Mouse (Mus musculus) mouse embryonic stem cell (cell line): ENCODE measurements around the gene Hspa12a.

ENCODE experiments used
- in situ Hi-C, 2 experiments: fragments of 300-500 bp; cut with MboI; formaldehyde crosslinking; loops; 1 replicate in 1 of 2; 3 replicates in 1 of 2; pipeline ENCODE4 v1.14.3; 2019 to 2020; ENCODE audit warnings: low sequenced_read_pairs in 2 of 2, low pct_unique_long_range_greater_than_20kb in 1 of 2, mixed read lengths in 1 of 2; ENCODE audit not compliant: unreplicated experiment in 1 of 2

Gene Hspa12a

DNA sequence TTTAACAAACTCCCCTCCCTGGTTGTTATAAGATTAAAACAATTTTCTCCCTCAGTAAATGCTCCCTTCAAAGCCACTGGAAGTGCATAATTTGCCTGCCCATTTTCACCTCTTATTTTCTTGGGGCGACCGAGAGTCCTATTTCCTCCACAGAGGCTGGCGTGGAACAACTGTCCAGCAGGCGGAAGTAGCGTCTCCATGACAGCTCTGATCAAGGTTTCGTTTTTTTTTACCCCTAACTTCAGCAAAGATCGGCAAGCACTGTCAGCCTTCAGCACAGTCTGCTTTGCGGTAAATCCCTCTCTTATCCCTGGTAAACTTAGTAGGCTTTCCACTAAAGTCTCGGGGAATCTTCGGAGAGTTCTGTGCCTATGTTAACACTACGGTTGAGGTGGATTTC lies 24.9 kb downstream of the Hspa12a start:
- in situ Hi-C loops, result loop anchor here (10.0 kb wide), 1 partner anchor 286 kb away; no protein-coding TSS in a partner anchor

DNA sequence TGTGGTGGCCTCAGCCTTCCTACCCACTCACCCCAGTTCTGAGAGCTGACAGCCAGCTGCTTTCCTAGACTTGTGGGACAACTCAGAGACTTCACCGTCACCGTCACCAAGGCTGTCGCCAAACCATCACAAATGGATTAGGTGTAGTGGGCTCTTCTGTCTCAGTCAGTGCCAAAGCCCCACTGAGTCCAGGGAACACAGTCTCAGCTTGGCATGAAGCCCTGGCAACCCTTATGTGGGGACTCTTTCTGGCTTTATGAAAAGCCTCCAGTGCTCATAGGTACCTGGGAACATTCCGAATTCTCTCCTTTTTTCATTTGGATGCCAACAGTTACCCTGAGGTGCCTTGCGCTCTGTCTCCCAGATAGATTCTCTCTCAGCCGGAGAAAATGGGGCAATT lies 30.2 kb downstream of the Hspa12a start:
- in situ Hi-C loops, result loop anchor here (10.0 kb wide), 1 partner anchor 292 kb away; no protein-coding TSS in a partner anchor

DNA sequence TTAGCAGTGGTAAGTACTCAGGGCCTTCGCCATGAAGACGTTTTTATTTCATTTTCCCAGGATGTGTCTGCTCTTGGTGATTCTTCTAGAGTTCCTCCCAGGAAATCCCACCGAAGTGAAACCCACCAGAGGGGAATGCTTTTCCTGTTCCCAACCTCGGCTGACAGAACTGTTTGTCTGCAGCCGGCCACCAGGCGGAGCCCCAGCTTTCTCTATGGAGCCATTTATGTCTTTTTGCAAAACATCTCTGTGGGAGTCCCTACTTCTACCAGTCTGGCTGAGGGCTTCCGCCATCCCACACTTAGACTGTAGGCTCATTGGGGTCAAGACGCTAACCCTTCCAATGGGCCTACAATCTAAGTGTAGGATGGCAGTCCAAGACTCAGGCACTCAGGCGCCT lies 32.1 kb downstream of the Hspa12a start:
- in situ Hi-C loops, result loop anchor here (10.0 kb wide), 1 partner anchor 293 kb away; no protein-coding TSS in a partner anchor

DNA sequence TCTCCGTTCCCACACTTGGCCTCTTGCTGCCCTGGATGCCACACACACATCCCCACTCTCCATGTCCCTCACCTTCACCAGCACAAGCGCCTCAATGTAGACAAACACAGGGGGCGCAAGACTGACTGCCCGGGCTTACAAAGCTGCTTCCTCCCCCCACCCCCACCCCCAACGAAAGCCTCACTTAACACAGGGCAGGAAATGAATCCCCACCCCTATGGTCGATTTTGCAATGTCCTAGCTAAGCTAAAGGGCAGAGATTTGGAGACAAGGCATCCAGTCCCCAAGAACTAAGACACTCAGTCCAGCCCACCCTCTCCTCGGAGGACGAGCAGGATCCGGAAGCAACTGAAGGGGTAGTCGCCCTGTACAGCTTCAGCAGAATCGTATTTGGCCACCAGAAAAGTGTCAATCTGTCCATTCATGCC lies 32.5 kb downstream of the Hspa12a start:
- in situ Hi-C loops, result loop anchor here (10.0 kb wide), 1 partner anchor 294 kb away; no protein-coding TSS in a partner anchor

DNA sequence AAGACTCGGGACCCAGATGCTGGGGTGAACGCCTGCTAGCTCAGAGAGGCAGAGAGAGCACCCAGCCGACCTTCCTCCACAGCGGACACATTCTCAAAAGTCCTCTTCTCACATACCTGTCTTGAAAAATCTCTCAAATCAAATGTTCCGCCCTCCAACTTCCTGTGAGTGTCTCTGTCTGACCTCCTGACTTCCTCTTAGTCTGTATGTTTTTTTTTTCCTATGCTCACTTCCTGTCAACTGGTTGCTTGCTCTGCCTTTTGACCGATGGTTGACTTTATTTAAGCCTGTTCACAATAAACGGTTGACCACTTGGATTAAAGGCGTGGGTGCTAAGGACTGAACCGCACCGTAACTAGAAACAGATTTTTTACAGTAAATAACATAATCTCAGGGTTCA lies 35.4 kb downstream of the Hspa12a start:
- in situ Hi-C loops, result loop anchor here in 1 of 2 experiments (10.0 kb wide), 1 partner anchor 103 kb away; no protein-coding TSS in a partner anchor

DNA sequence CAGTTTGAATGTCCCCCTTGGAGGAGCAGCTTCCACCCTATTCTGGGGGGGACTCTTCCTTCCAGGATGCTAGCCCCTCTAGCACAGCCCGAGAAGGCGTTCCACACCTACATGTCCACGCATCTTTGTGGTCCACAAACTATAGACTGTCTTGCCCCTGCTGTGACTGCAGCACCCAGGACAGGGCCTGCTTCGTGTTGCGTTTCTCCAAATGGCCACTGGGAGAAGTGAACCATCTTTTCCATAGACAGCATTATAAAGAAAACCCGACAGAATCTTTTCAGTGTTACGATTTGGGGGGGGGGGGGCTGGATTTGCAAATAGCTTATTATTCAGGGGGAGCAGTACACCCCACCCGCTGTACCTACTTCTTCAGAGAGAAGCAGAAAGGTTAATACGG lies 36.8 kb downstream of the Hspa12a start:
- in situ Hi-C loops, result loop anchor here in 1 of 2 experiments (10.0 kb wide), 1 partner anchor 102 kb away; no protein-coding TSS in a partner anchor

DNA sequence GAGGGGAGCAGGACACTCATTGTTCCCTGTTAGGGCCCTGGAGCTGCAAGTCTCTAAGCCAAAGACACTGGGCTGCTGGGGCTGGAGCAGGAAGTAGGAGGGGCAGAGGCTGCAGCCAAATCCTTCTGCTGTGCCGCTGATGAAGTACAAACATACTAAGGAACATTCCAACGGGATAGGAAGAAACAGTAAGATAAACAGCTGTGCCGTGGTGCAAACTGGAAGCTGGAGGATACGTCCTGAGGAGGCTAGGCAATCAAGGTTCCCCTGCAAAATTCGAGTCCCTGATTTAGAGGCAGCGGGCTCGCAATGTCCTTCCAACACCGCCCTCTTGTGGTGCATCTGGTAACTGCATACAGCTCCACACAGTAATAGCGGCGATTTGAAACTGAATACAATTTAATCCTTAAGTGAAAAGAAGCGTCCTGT lies 39.5 kb downstream of the Hspa12a start:
- in situ Hi-C loops, result loop anchor here in 1 of 2 experiments (10.0 kb wide), 1 partner anchor 99 kb away; no protein-coding TSS in a partner anchor

DNA sequence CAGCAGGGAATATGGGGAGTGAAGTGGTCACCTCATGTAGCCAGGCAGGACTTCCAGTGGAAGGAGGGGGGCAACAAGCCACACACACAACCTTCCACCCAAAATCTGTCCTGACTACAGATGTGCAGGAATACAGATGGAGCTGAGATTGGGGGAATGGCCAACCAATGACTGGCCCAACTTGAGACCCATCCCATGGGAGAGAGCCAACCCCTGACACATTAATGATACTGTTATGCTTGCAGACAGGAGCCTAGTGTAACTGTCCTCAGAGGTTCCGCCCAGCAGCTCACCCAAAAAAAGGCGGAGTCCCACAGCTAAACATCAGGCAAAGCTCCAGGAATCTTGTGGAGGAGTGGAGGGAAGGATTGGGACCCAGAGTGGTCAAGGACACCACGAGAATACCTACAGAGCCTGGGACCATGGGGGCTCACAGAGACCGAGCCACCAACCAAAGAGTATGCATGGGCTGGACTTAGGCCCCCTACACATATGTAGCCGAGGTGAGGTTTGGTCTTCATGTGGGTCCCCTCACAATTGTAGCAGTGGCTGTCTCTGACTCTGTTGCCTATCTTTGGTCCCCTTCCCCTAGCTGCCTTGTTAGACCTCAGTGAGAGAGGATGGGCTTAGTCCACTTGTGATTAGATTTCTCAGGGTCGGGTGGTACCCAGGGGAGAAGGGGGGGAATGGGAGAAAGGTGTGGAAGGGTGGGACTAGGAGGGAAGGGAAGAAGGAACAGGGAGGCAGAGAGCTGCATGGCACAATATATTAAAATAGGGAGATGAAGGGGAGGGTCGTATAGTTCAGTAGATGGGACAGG lies 40.2 kb downstream of the Hspa12a start:
- in situ Hi-C loops, result loop anchor here in 1 of 2 experiments (10.0 kb wide), 1 partner anchor 98 kb away; no protein-coding TSS in a partner anchor

DNA sequence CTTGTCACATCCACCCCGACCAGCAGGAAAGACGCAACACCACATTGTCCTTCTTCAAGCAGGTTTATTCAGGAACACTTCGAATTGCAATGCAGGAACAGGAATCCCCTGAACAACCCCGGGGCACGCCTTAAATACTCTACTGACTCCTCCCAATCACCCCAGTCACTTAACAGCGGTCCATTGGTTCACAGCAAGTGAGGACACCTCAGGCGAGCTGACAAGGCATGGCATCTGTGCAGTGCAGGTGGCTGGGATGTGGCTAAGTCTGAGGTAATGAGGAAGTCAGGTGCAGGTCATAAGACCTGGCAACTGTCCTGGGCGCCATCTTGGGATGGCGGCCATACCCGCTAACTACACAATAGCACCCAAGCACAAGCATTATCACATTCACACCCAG lies 43.0 kb downstream of the Hspa12a start:
- in situ Hi-C loops, result loop anchor here in 1 of 2 experiments (10.0 kb wide), 1 partner anchor 96 kb away; no protein-coding TSS in a partner anchor

DNA sequence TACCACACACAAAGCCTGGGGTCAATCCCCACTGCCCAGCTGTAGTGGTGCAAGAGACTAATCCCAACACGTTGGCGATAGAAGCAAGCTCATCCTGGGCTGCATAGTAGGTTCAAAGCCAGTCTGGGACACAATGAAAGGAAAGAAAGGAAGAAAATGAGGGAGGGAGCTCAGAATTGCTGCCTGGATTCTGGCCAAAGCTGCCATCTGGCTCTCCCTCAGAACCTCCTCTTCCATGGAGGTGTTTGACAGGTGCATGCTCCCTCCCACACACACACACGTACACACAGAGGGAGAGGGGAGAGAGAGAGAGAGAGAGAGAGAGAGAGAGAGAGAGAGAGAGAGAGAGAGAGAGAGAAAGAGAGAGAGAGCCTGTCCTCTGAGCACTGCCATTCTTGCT lies 47.2 kb downstream of the Hspa12a start:
- in situ Hi-C loops, result no loop called here

DNA sequence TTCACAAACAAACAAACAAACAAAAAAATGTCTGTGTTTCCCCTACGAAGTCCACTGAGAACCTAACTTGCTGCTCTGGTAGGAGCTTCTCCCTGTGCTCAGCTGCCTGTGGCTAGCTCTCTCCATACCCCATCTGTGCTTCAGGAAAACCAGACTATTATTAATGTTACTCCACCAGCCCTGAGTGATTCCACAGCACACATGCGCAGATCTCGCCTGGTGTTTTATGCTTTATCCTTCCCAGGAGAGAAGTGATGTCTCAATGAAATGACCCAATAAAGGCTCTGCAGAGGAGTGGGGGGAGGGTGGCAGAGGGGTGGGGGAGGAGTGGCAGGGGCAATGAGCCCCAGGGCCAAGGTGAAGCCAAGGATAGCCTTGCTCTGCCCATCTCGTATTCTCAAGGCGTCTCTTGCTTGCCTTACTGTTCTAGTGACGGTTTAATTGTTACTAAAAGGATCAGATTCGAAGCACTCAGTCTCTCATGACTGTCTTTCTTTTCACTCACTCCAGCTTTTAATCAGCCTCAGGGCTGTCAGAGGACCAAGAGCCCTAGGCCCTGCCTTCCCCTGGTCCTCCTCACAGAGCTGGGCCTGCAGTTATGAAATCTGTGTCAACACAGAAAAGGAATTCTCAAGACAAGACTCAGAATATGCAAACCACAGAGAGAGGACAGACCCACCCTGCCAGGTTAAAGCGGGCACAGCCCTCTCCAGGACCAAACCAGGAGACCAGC lies 54.0 kb downstream of the Hspa12a start:
- in situ Hi-C loops, result no loop called here

DNA sequence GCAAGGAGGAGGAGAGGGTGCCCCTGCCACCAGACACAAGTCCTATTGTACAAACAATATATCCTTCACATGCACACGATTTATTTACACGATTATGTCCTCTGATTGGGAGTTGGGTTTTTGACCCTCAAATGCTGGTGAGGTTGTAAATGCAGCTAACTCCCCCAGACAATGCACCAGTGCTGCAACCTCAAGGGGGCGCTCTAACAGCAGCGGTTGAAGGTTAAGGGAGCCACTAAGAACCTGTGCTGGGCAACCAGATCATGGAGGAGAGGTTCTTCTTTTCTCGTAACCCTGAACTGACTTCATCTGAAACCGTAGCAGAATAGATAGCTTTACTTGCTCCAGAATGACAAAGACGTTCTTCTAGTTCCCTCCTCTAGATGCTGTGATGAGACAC lies 57.0 kb downstream of the Hspa12a start:
- in situ Hi-C loops, result no loop called here

DNA sequence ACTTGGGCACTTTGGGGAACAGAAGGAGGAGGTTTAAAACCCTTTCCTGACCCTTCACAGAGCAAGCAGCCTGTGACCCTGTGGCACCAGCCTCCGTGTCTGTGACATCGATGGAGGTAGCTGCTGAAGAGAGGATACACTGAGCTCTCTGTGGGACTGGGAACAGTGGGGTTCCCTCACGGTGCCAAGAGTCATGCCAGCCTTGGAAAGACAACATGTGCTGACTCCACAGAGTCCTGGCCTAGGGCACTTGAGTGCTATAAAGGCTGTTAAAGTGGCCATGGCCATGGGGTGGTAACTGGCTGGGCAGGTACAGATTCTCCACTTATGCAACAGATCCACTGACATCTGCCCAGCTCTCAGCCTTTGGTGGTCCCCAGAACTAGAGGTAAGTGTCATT lies 60.0 kb downstream of the Hspa12a start:
- in situ Hi-C loops, result no loop called here

DNA sequence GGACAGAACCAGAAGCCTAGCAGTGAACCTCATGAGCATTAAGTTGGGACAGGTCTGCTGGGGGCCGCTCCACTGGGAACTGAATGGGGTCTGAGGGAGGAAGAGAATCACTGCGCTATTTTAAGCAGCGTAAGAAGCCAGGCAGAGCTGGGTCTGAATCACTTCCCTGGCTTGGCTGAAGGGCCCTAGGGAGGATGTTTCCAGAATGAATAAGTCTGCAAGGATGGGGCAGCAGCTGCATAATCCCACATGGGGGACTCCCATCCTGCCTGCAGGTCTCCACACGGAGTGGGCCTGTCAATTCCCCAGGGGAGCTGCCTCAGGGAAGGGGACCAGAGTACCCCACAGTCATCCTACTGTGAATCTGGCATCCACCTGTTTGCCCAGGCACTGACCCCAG lies 61.1 kb downstream of the Hspa12a start:
- in situ Hi-C loops, result no loop called here

DNA sequence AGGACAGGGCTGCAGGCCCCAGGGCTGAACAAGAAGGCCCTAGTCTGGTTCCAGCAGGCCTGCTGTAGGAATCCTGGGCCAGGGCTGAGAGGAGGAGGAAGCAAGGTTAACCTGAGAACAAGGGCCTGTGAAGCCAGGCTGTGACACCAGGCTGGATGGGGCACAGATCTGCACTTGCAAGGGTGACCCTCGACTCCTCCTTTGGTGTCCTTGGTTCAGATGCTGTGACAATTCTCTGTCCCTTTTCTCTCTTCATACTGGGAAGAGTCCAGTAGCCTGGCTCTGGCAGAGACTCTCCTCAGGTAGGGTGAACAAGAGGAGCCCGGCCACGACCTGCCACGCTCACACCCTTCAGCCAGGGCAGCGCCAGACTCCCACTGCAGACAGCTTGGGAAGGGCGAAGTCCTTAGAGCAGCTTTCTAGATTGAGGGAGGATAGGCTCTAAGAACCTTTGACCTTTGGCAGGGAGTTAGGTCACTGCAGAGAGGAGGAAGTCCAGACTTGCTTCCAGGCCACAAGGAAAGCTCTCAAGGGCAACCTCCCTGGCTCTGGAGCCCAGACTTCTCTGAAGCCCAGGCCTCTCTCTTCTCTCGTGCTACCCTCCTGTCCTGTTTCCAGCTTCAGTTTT lies 64.0 kb downstream of the Hspa12a start:
- in situ Hi-C loops, result no loop called here

DNA sequence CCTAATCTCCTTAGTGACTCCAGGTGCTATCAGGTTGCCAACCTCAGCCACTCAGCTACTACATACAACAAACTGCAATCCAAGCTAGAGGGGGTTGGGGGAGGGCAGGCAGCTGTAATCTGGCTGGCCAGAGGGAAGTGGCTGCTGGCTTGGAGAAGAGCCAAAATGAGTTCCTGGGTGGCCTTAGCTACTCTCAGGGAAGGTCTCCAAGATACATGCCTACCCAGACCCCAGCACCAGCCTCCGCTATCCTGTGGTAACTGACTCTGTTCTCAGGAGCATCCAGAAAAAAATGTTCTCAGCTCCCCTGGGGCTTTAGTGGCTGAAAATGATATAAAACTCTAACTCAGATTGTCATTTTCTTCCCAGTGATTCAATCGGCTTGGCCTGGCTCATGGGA lies 64.9 kb downstream of the Hspa12a start:
- in situ Hi-C loops, result no loop called here

DNA sequence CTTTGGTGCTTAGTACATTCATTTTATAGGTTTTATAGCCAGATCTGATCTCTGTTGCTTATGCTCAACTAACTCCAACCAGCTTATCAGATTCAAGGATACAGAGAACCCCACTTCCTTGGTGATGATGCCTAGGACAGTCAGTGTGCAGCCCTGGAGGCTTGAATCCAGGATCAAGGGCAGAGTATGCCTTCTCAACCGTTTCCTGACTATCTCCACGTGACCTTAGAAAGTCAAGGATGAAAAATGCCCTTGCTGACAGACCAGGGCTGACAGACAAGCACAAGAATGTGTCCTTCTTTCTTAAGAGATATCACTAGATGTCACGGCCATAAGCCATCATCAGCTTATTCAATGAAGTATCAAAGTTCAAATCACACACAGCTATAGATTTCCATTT lies 69.9 kb downstream of the Hspa12a start:
- in situ Hi-C loops, result no loop called here

DNA sequence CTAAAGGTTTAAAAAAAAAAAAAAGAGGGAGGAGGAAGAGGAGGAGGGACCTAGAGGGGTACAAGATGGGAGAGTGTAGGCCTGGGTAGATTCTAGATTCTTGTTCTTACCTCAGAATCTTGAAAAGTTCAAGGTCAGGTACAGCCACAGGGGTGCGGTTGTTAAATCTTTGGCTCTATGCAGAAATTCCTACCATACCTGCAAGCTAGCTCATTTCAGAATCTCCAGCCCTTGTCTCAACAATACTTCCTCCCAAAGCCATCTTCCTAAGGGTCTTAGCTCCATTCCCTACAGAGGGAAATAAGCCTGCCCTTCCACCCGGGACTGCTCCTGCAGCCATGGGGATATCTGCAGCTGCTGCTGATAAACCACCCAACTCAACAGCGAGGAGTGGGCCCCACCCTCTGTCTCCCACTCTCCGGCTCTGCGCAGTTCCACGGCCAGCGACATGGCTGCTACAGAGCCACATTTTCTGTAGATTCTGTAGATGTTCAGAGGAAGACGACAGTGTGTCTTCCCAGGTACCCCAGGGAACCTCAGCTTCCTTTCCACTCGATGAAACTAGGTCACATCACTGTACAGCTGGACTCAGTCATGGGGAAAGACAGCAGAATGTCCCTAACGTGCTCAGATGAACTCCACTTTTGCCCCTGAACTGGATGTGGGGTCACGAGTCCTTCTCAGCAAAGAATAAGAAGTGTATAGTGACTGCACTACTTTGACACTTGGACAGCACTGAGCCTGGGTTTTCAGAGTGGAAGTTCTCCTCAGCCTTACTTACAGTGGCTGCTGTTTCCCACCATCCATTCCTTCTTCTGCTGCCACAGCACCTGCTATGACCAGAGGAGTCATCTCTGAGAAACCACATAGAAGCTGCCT lies 70.8 kb downstream of the Hspa12a start:
- in situ Hi-C loops, result no loop called here
